Mouse (Mus musculus) gonadal fat pad, adult 2 months (tissue): ENCODE measurements around the gene Lhfp. TPM values are rescaled to one million over a fixed set of nuclear protein-coding genes. Genes with fewer than 3 reads are reported as not detected.

Source experiments
- DNase-seq: peaks from one replicate; pipeline ENCODE4 v3.0.0-alpha.2; 2012; ENCODE audit warnings: low read depth
- polyA plus RNA-seq: library from polyadenylated mRNA; depleted of rRNA; stranded (reverse); fragments of >200 nt; gene quantifications from 2 replicates; pipeline ENCODE4 v1.2.3, GENCODE M21; 2012

Gene Lhfp
- polyA plus RNA-seq, 1 experiment: 39.2 TPM

DNA sequence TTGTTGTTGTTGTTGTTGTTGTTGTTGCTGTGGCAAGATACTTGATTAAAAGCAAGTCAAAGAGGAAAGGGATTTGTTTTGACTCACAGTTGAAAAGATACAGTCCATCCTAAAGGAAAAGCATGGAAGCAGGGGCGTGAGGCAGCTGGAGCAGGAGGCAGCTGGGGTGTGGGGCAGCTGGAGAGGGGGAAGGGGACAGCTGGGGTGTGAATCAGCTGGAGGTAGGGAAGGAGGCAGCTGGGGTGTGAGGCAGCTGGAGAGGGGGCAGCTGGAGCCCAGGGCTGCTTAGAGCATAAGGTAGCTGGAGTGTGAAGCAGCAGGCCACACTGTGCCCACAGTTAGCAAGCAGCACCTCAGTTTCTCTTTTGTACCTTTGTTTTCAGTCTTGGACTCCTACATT lies 110.3 kb downstream of the Lhfp start:
- no peak for DNase-seq

DNA sequence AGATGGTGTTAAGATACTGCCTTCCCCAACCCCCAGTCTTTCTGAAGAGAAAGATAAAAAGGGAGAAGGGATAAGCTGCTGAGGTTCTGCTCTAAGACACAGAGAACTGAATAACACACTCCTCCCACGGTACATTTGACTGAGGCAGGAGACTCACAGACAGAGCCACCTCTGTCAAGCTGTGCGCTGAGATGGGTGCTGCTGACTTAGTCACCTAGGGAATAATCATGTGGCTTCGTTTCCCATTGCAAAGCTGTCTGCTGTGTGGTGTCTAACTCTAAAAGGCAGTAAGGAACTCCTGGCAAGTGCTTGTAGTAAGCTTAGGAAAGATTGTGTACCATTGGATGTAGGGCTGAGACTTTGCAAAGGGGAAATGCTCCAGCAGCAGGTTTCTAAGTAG lies 120.6 kb downstream of the Lhfp start:
- no peak for DNase-seq

DNA sequence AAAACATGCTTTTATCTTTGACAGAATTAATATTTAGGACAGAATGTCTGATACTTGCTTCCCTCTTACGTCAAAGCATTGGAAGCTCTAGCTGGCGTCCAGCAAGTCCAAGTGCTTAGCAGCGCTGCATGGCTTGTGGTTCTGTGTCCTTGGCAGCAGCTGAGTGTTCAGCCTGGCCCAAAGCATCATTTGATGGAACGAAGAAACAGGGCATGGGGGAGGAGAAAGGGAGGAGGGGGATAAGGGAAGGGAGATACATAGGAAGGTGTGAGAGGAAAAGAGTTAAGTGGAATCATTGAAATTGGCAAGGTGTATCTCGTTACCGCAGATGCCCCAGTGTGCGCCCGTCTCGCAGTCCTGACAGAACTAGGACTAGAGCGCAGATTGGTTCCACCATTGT lies 124.0 kb downstream of the Lhfp start:
- no peak for DNase-seq

DNA sequence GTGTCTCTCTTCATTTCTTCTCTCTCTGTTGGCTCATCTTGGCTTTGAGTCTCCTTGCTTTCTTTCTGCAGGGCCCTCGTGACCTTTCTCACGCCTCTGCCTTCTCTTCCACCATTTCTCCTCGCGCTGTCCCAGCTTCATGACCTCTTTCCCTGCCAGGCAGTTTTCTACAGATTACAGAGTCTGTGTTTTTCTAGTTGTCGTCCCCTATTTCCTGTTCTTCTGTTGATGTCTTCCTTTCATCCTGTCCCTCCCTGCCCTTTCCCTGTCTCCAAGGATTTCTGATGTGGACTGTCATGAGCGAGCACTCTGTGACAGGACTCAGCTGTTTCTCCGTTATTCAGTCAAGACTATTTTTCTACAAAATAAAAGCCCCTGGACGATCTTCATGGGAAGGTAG lies 124.7 kb downstream of the Lhfp start:
- DNase-seq: no peak

GRCm38 (mm10) chr3:53169486-53169885 lies 128.2 kb downstream of the Lhfp start:
- no peak for DNase-seq

GRCm38 (mm10) chr3:53173310-53174063 lies 132.2 kb downstream of the Lhfp start:
- no peak for DNase-seq

GRCm38 (mm10) chr3:53179936-53180335 lies 138.6 kb downstream of the Lhfp start:
- no peak for DNase-seq

DNA sequence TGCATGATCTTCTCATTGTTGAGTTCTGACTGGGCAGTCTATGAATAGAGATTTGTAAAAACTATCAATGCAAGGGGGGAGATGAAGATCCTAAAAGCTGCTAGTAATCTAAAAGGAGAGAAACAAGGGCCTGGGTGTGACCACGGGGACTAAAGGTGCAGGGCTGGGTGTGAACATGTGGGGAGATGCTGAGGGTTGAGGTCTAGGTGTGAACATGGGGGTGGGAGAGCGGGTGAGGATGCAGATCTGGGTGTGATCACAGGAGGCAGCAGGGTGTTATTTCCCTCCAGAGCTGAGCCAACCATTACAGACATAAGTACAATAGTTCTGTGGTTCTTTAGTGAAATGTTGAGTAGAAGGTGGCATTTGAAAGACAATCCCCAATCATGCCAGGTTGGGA lies 144.1 kb downstream of the Lhfp start:
- no peak for DNase-seq

DNA sequence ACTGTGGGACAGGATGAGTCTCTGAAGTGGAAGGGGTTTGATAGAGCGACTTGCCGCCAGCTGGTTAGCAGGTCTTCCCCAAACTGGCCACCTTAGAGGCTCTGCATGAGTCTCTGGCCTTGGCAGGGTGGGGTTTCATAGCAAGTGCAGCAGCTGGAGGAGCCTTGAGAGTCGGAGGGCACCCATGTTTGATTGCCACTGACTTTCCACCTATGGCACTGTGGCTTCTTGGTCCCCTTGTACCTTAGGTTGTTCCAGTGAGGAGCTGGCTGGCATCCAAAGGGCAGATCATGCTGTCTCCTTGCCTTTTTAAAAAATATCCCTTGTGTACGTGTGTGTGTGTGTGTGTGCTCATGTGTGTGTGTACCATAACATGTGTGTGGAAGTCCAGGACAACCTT lies 152.1 kb downstream of the Lhfp start:
- DNase-seq: no peak

DNA sequence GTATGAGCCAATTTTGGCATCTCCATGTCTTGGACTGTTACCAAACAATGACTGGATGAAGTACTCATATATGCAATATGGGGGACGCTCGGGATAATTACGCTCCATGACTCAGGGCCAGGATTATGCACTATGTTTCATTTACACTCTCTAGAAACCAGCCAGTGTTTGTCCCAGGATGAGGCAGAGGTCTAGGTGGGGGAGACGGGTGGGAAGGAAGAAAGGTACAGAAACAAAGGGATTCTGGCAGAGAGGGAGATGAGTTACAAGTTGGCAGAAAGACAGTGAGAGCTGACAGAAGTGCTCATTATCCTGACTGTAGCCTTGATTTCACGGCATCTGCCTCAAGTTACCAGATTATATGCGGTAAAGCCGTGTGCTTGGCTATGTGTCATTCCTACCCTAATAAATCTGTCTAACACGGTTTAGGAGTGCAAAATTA lies 154.4 kb downstream of the Lhfp start:
- no peak for DNase-seq

DNA sequence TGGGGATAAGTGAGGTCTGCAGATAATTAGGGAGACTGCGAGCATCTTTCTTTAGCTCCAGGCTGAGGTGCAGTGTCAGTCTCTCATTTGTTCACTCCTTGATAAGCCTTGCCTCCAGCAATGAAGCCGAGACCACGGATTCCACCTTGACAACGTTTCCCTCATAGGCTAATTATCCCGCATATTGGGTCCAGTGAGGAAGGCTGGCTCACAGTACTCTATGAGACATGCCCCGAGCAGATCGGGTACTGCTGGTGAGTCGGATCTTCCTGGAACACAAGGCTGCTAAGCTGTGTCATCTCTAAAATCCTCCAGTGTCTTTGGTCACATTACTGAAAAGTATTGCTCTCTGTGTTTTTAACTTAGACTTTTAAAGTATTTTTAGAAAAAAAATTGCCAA lies 158.8 kb downstream of the Lhfp start:
- no peak for DNase-seq

GRCm38 (mm10) chr3:53200853-53201252 lies 159.5 kb downstream of the Lhfp start:
- DNase-seq: no peak

DNA sequence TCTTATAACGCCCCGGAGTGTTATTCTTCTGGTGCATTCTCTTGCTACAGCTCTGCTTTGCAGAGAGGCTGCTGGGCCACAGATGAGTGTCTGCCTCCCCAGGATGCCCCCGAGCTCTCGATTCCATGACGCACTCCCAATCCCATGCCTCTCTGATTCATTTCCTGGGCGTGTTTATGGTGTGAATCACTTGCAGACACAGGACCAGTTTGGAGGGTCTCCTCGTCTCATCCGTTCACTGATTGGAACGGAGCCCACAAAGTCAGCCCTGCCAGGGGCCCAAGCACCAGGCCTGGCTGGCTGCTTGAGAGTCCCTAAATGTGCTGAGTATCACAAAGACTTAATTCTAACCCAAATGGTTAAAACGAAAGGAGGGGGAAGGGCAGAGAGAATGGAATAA lies 160.3 kb downstream of the Lhfp start:
- no peak for DNase-seq

GRCm38 (mm10) chr3:53202184-53202583 lies 160.9 kb downstream of the Lhfp start:
- no peak for DNase-seq

DNA sequence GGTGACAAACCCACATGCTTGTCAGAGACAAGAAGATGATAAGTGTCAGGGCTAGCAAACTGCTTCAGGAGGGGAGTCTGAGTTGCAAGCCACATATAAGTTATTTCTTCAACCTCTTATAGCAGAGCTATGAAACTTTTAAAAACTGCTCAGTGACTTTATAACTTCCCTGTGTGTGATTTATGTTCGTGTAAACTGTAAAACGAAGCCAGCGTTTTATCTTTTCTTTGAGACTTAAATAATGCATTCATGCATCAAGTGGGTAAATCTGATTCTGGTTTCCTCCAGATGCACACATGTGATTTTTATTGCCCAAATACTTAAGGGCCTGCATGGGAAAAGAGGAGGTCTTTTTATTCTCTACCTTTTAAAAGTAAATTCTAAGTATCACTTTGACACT lies 161.4 kb downstream of the Lhfp start:
- no peak for DNase-seq

DNA sequence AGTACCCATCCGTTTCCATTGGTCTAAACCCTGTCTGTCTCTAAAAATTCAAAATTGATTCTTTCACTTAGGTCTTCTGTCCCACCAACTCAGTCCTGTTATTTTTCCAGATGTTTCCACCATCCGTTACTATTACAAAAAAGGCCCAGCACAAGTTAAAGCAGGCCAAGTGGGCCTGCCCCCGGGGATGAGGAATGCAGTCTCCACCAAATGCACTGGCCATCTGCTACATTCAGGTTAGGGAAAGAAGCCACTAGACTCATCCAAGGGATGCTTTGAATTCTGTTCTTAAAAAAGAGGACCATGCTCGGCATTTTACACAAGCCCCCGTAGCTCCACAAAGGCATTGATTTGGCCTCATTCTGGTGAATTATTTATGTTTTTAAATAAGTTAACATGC lies 162.3 kb downstream of the Lhfp start:
- no peak for DNase-seq

DNA sequence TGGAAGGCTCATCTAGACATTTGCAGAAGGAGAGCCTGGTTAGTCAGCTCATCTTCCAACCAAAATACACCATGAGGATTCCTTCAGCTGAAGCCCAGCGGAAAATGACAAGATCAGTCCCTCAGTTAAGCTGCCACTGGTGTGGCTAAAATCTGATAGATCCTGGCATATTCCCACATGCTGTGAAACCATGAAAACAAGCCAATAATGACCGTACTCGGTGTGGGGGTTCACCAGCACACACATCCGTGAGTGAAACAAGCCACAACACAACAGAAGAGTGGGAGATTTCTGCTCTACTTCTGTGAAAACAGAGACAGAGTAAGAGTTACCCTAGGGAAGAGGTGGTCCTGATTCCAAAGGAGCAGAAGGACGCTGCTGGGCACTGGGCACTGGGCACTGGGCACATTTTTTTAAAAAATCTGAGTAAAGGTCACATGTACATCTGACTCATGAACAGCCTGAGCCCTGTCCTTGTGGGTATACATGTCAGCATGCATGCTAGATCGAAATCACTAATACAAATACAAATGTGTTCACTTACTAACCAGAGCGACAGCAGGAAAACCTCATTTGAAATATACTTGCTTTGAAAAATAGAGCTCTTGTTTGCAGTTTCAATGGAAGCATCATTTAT lies 163.1 kb downstream of the Lhfp start:
- DNase-seq: no peak

DNA sequence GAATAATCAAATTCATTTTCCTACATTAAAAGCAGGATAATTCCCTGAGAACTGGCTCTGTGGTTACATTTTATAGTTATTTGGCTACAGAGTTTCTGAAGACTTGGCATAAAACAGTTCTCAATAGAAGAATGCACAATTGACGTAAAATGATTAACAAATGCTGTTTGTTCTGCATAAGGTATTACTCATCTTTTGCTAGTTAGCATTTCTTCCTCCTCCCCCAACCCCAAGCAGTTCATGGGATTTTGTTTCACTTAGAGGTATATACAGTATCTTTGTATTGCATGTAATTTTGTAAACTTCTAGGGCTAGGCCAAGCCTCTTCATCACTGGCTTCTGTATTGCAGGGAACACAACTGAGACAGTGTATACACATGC lies 163.6 kb downstream of the Lhfp start:
- DNase-seq: no peak

DNA sequence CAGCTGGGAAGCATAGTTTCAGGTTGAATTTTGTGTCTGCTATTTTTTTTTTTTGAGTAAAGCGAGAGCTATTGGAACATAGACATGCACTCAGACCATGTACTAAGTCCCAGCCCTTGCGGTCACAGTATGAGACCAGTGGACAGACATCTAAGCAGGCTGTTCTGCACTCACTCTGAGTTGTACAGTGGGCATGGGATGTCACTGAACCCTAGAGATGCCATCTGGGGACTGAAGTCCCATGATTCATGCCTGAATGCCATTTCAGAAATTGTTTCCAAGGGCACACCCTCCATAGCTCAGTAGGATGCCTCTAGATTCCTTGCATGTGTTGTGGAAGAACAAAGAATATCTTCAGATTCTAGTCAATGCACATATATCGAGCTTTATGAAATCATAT lies 164.4 kb downstream of the Lhfp start:
- no peak for DNase-seq

DNA sequence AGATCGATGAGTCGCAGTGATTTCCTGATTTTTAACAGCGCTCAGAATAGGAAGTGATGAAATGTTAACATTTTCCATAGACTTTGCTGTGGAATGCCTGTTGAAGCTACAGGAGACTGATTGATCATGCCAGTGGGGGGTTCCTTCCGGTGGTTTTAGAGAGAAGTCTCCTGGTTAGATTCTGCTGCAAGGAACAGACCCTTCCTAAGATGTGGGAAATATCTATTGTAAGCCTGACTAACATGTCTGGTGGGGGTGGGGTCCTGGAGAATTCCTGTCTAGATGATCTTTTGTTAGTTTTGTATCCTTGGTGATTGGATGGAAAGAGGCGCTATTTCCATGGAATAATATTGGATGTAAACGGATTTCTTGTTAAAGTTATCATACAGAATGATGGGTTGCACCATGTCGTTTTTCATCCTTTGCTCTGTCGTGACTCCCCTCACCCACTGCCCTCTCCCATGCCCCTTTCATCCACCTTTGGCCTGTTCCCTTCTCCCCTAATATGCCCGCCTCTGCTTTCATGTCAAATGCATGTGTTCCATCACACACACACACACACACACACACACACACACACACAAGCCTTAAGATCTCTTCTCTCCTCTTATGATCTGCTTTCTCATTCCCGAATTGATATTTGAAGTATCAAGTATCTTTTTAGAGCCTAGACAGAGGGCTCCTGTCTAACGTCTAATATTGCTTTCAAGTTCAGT lies 165.3 kb downstream of the Lhfp start:
- no peak for DNase-seq

GRCm38 (mm10) chr3:53207225-53207528 lies 165.8 kb downstream of the Lhfp start:
- no peak for DNase-seq

DNA sequence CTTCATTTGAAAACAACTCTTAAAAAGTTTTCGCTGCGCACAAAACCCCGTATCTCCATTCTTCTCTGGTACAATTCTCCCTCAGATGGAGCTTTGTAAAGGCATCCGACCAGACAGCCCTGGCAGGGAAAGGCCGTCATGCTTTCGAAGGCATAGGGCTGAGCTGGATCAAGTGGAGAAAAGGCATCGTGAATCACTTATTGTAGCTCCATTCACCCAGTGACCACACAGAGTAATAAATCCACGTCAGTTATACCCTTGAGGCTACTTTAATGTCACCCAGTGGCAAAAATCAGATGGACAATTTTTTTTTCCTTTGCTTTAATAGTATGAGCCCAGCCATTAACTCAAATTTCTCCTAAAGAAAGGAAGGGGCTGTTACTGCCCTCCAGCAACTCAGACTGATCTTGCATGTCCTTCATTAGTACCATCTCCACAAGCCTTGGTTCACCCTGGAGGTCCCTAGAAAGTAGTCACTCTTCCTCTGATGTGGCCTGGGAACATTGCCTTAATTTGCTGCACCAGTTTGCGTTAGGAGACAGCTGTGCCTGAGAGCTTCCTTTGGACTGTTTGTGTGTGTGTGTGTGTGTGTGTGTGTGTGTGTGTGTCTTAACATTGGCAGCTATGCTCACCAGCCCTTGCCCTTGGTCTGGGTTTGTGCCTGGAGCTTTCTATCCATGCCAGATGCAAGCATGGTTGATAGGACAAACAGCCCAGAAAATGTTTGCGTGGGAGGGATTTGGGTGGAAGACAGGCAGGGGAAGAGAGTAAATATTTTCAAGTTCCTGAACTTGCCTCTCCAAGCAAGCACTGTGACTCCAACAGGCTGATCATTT lies 169.6 kb downstream of the Lhfp start:
- DNase-seq: no peak
